ENCODE assay signal across 20 mouse cellular contexts in genomic region chr9:116855744-116856143, GRCm38 (mm10).
DNase-seq lines count a peak whose midpoint lies in the region; ATAC-seq lines count a peak whose summit lies in the region.
"Had no signal": no experiment of that assay in that cellular context is flagged by ENCODE, and none has a peak within 500 bp of the region (broad histone marks: within the 10 kb centered on the region; RNA-seq: fewer than 3 reads in every experiment).

No protein-coding gene starts in this region.

- H3K4me1 ChIP-seq in heart, embryonic 13.5 days: peaks cover 12% of the 10 kb centered on the region
- H3K4me1 ChIP-seq in heart, embryonic 11.5 days (ENCODE audit: control insufficient read depth, insufficient read depth, low read length): no peaks in the 10 kb centered on the region; the same call in 1 of the 2 replicates
- H3K4me1 ChIP-seq: forebrain, embryonic 13.5 days had no signal

- H3K4me2 ChIP-seq in heart, embryonic 13.5 days: no peak overlapping the region
- H3K4me2 ChIP-seq in heart, embryonic 11.5 days: no peak overlapping the region
- H3K4me2 ChIP-seq: forebrain, embryonic 13.5 days; hindbrain, embryonic 15.5 days; liver, embryonic 11.5 days; neural tube, embryonic 12.5 days had no signal

- H3K9me3 ChIP-seq in heart, embryonic 13.5 days: no peaks in the 10 kb centered on the region
- H3K9me3 ChIP-seq in heart, embryonic 11.5 days (replicated peaks; ENCODE audit: control insufficient read depth, low read length): no peaks in the 10 kb centered on the region
- H3K9me3 ChIP-seq: forebrain, embryonic 13.5 days; hindbrain, embryonic 15.5 days; neural tube, embryonic 12.5 days had no signal

- peak; percentile 15 for DNase-seq in retina, postnatal 1 day
- no peak for DNase-seq in retina, embryonic 14.5 days (ENCODE audit: low spot score)
- DNase-seq in heart, postnatal 14 days: peak; percentile 5 to 18
- no peak for DNase-seq in kidney, postnatal 25 days
- DNase-seq in right cerebral cortex, adult 2 months (ENCODE audit: low spot score in 2 of 2): no peak
- DNase-seq: adrenal gland, postnatal 25 days; cerebellum, adult 8-10 months; gastrocnemius, postnatal 25 days; kidney, adult 11 months; lung, adult 2 months; midbrain, embryonic 14.5 days had no signal

- no peak overlapping the region for H3K4me3 ChIP-seq in heart, embryonic 13.5 days
- H3K4me3 ChIP-seq in heart, embryonic 11.5 days (ENCODE audit: low read depth, low read length): no peak overlapping the region
- H3K4me3 ChIP-seq: forebrain, embryonic 13.5 days; hindbrain, embryonic 15.5 days; layer of hippocampus, adult 2 months; neural tube, embryonic 12.5 days had no signal

- H3K9ac ChIP-seq in heart, embryonic 13.5 days: no peak overlapping the region
- H3K9ac ChIP-seq in heart, embryonic 11.5 days (ENCODE audit: low read depth, low read length): no peak overlapping the region
- H3K9ac ChIP-seq: forebrain, embryonic 13.5 days; hindbrain, embryonic 15.5 days; neural tube, embryonic 12.5 days had no signal

- ATAC-seq in heart, embryonic 13.5 days (ENCODE audit: extremely low read depth, insufficient number of reproducible peaks, low FRiP score, low TSS enrichment): no peak
- ATAC-seq in heart, embryonic 11.5 days (replicated peaks; ENCODE audit: insufficient number of reproducible peaks, low FRiP score, low TSS enrichment): no peak
- ATAC-seq: forebrain, embryonic 13.5 days had no signal

- WGBS in heart, embryonic 13.5 days: 54% methylated on average over 3 of the region's 3 CpGs
- 56% methylated on average over 3 of the region's 3 CpGs for WGBS in heart, embryonic 11.5 days (ENCODE audit: insufficient replicate concordance)

- H3K36me3 ChIP-seq in heart, embryonic 13.5 days: peaks cover 3% of the 10 kb centered on the region; the same call in 1 of the 2 replicates
- no peaks in the 10 kb centered on the region for H3K36me3 ChIP-seq in heart, embryonic 11.5 days (ENCODE audit: control insufficient read depth, insufficient read depth, low read length)
- H3K36me3 ChIP-seq: hindbrain, embryonic 15.5 days; neural tube, embryonic 12.5 days had no signal

- intact Hi-C loops in heart, postnatal 14 days (cut with DNase I): no loop called here

- 0 out of 2 replicates have a peak overlapping the region, but pooled peaks have one; percentile 8 for H3K27ac ChIP-seq in heart, embryonic 13.5 days (replicated peaks)
- H3K27ac ChIP-seq in heart, embryonic 11.5 days (ENCODE audit: low read depth, low read length): no peak overlapping the region
- H3K27ac ChIP-seq: forebrain, embryonic 13.5 days; hindbrain, embryonic 15.5 days; kidney, postnatal 0 days; layer of hippocampus, adult 2 months; macrophage; neural tube, embryonic 12.5 days had no signal

- no peaks in the 10 kb centered on the region for H3K27me3 ChIP-seq in heart, embryonic 13.5 days (replicated peaks)
- no peaks in the 10 kb centered on the region for H3K27me3 ChIP-seq in heart, embryonic 11.5 days (ENCODE audit: control insufficient read depth, insufficient read depth, low read length)
- H3K27me3 ChIP-seq: forebrain, embryonic 13.5 days; hindbrain, embryonic 15.5 days; neural tube, embryonic 12.5 days had no signal

Comparison
In these comparisons a context has a peak if more than half of its experiments do, and no peak if none do; other contexts are left out.
1. DNase-seq: peak in retina, postnatal 1 day (single experiment) and heart, postnatal 14 days (2 of 2); none in retina, embryonic 14.5 days (single experiment), kidney, postnatal 25 days (0 of 2) and right cerebral cortex, adult 2 months (0 of 2).